Mouse (Mus musculus) embryo, embryonic 11 days (tissue): Measurements from ENCODE around the gene Vmn1r41.

Experiments used
- DNase-seq: peaks from one replicate; pipeline ENCODE4 v3.0.0-alpha.2; 2015

Vmn1r41 gene

GRCm38 (mm10) chr6:89740466-89740865, at the start of gene Vmn1r41:
Vmn1r41 (plus strand) TSS chr6:89740766.
- no peak for DNase-seq

GRCm38 (mm10) chr6:89706624-89707023, 33.9 kb upstream of the Vmn1r41 start:
- DNase-seq, result no peak

- DNase-seq, result no peak
These were observed 33.3 kb upstream of the Vmn1r41 start, which contains the start of gene Vmn1r40 for GRCm38 (mm10) chr6:89707240-89707639. Vmn1r40 (plus strand) TSS chr6:89707540.

- DNase-seq, result no peak
These were observed 22.5 kb upstream of the Vmn1r41 start for GRCm38 (mm10) chr6:89718051-89718450.

- no peak for DNase-seq
These were observed 2.2 kb downstream of the Vmn1r41 start for GRCm38 (mm10) chr6:89742811-89743210.

- no peak for DNase-seq
These were observed 49.7 kb downstream of the Vmn1r41 start for GRCm38 (mm10) chr6:89790231-89790630.
